Mouse (Mus musculus): ENCODE measurements around the gene Use1. TPM values are rescaled to one million over a fixed set of nuclear protein-coding genes. Genes with fewer than 3 reads are reported as not detected.
A peak's percentile ranks its signal among the peaks of the same experiment; 100 is the strongest.
"Not testable (repeated sequence)": the region's sequence is repeated elsewhere in the genome, so short reads cannot be mapped to it uniquely, and the experiment has no call there.

The Use1 gene
- 87.1 and 95.4 TPM in 2 replicates for polyA plus RNA-seq (2014; fragmentation: Nextera tagmentation; extraction: Ambion mirVana)

- under 1% methylated on average over 56 of the region's 56 CpGs for WGBS
- Histone ChIP-seq H3K4me3 (ENCODE audit: control insufficient read depth in 1 of 2, insufficient read depth in 1 of 2, low read depth in 1 of 2, low read length in 2 of 2) (peak within 1 kb of the TSS; percentile 66 to 80), H3K9me3 (ENCODE audit: control insufficient read depth, low read length) (no peaks in the 10 kb centered on the region), H3K9ac (ENCODE audit: low read length) (peak within 1 kb of the TSS; percentile 86), H3K27ac (replicated peaks in 1 of 2; ENCODE audit: control insufficient read depth in 1 of 2, insufficient read depth in 1 of 2, low read depth in 2 of 2, low read length in 2 of 2) (peak within 1 kb of the TSS; percentile 89 to 95), H3K27me3 (ENCODE audit: control insufficient read depth, insufficient read depth, low read length) (no peaks in the 10 kb centered on the region), H3K4me1 (ENCODE audit: control insufficient read depth in 2 of 2, insufficient read depth in 2 of 2, low read length in 2 of 2) (peaks cover 4 to 24% of the 10 kb centered on the region in 2 experiments), H3K36me3 (ENCODE audit: control insufficient read depth, insufficient read depth, low read length) (peaks cover 14% of the 10 kb centered on the region), H3K4me2 (ENCODE audit: low read length) (peak within 1 kb of the TSS; percentile 70)
- peak; percentile 74; the same call in 1 of the 2 replicates for ATAC-seq (ENCODE audit: insufficient number of reproducible peaks, insufficient read depth, low FRiP score, low read depth)
Observed at GRCm38 (mm10) chr8:71366771-71367528, at the start of gene Use1. Gene Use1, plus strand, starts transcription at chr8:71366848.

- not testable (repeated sequence) for H3K4me3 ChIP-seq (ENCODE audit: control insufficient read depth in 1 of 2, insufficient read depth in 1 of 2, low read depth in 1 of 2, low read length in 2 of 2); H3K9ac ChIP-seq (ENCODE audit: low read length); H3K27ac ChIP-seq (replicated peaks in 1 of 2; ENCODE audit: control insufficient read depth in 1 of 2, insufficient read depth in 1 of 2, low read depth in 2 of 2, low read length in 2 of 2); H3K27me3 ChIP-seq (ENCODE audit: control insufficient read depth, insufficient read depth, low read length); H3K9me3 ChIP-seq (ENCODE audit: control insufficient read depth, low read length); ATAC-seq (ENCODE audit: insufficient number of reproducible peaks, insufficient read depth, low FRiP score, low read depth); H3K4me2 ChIP-seq (ENCODE audit: low read length)
- peaks cover 59% of the 10 kb centered on the region for H3K36me3 ChIP-seq (ENCODE audit: control insufficient read depth, insufficient read depth, low read length)
- WGBS, result 84% methylated on average over 5 of the region's 5 CpGs
- peaks cover 10 to 21% of the 10 kb centered on the region in 2 experiments for H3K4me1 ChIP-seq (ENCODE audit: control insufficient read depth in 2 of 2, insufficient read depth in 2 of 2, low read length in 2 of 2)
Observed at GRCm38 (mm10) chr8:71318610-71319009, 48.0 kb upstream of the Use1 start.

- not testable (repeated sequence) for H3K4me2 ChIP-seq (ENCODE audit: low read length); H3K9me3 ChIP-seq (ENCODE audit: control insufficient read depth, low read length); H3K4me3 ChIP-seq (ENCODE audit: control insufficient read depth in 1 of 2, insufficient read depth in 1 of 2, low read depth in 1 of 2, low read length in 2 of 2); H3K27ac ChIP-seq (replicated peaks in 1 of 2; ENCODE audit: control insufficient read depth in 1 of 2, insufficient read depth in 1 of 2, low read depth in 2 of 2, low read length in 2 of 2); ATAC-seq (ENCODE audit: insufficient number of reproducible peaks, insufficient read depth, low FRiP score, low read depth); H3K9ac ChIP-seq (ENCODE audit: low read length); H3K27me3 ChIP-seq (ENCODE audit: control insufficient read depth, insufficient read depth, low read length)
- Histone ChIP-seq H3K36me3 (ENCODE audit: control insufficient read depth, insufficient read depth, low read length) (peaks cover 71% of the 10 kb centered on the region), H3K4me1 (ENCODE audit: control insufficient read depth in 2 of 2, insufficient read depth in 2 of 2, low read length in 2 of 2) (peaks cover 5 to 13% of the 10 kb centered on the region in 2 experiments)
- 71% methylated on average over 2 of the region's 2 CpGs for WGBS
Observed at GRCm38 (mm10) chr8:71319760-71320159, 46.9 kb upstream of the Use1 start.

- no peak for ATAC-seq (ENCODE audit: insufficient number of reproducible peaks, insufficient read depth, low FRiP score, low read depth)
- WGBS, result 94% methylated on average over 3 of the region's 3 CpGs
- Histone ChIP-seq H3K4me2 (ENCODE audit: low read length) (no peak overlapping the region), H3K9ac (ENCODE audit: low read length) (no peak overlapping the region), H3K27ac (replicated peaks in 1 of 2; ENCODE audit: control insufficient read depth in 1 of 2, insufficient read depth in 1 of 2, low read depth in 2 of 2, low read length in 2 of 2) (no peak overlapping the region), H3K27me3 (ENCODE audit: control insufficient read depth, insufficient read depth, low read length) (no peaks in the 10 kb centered on the region), H3K36me3 (ENCODE audit: control insufficient read depth, insufficient read depth, low read length) (peaks cover 73% of the 10 kb centered on the region), H3K4me1 (ENCODE audit: control insufficient read depth in 2 of 2, insufficient read depth in 2 of 2, low read length in 2 of 2) (no peaks in the 10 kb centered on the region), H3K4me3 (ENCODE audit: control insufficient read depth in 1 of 2, insufficient read depth in 1 of 2, low read depth in 1 of 2, low read length in 2 of 2) (no peak overlapping the region), H3K9me3 (ENCODE audit: control insufficient read depth, low read length) (no peaks in the 10 kb centered on the region)
Observed at GRCm38 (mm10) chr8:71322939-71323338, 43.7 kb upstream of the Use1 start.

GRCm38 (mm10) chr8:71324848-71325247, 41.8 kb upstream of the Use1 start:
- no peaks in the 10 kb centered on the region for H3K27me3 ChIP-seq (ENCODE audit: control insufficient read depth, insufficient read depth, low read length)
- no peak overlapping the region for H3K27ac ChIP-seq (replicated peaks in 1 of 2; ENCODE audit: control insufficient read depth in 1 of 2, insufficient read depth in 1 of 2, low read depth in 2 of 2, low read length in 2 of 2)
- no peaks in the 10 kb centered on the region for H3K4me1 ChIP-seq (ENCODE audit: control insufficient read depth in 2 of 2, insufficient read depth in 2 of 2, low read length in 2 of 2)
- H3K4me2 ChIP-seq (ENCODE audit: low read length), result no peak overlapping the region
- no peaks in the 10 kb centered on the region for H3K9me3 ChIP-seq (ENCODE audit: control insufficient read depth, low read length)
- H3K9ac ChIP-seq (ENCODE audit: low read length), result no peak overlapping the region
- H3K4me3 ChIP-seq (ENCODE audit: control insufficient read depth in 1 of 2, insufficient read depth in 1 of 2, low read depth in 1 of 2, low read length in 2 of 2), result no peak overlapping the region
- peaks cover 83% of the 10 kb centered on the region for H3K36me3 ChIP-seq (ENCODE audit: control insufficient read depth, insufficient read depth, low read length)
- WGBS, result 79% methylated on average over 1 of the region's 1 CpGs
- no peak; the same call in 1 of the 2 replicates for ATAC-seq (ENCODE audit: insufficient number of reproducible peaks, insufficient read depth, low FRiP score, low read depth)

GRCm38 (mm10) chr8:71337834-71338233, 28.8 kb upstream of the Use1 start:
- not testable (repeated sequence) for H3K4me3 ChIP-seq (ENCODE audit: control insufficient read depth in 1 of 2, insufficient read depth in 1 of 2, low read depth in 1 of 2, low read length in 2 of 2); H3K4me1 ChIP-seq (ENCODE audit: control insufficient read depth in 2 of 2, insufficient read depth in 2 of 2, low read length in 2 of 2); H3K27me3 ChIP-seq (ENCODE audit: control insufficient read depth, insufficient read depth, low read length); H3K9me3 ChIP-seq (ENCODE audit: control insufficient read depth, low read length); H3K9ac ChIP-seq (ENCODE audit: low read length); H3K4me2 ChIP-seq (ENCODE audit: low read length); ATAC-seq (ENCODE audit: insufficient number of reproducible peaks, insufficient read depth, low FRiP score, low read depth); H3K27ac ChIP-seq (replicated peaks in 1 of 2; ENCODE audit: control insufficient read depth in 1 of 2, insufficient read depth in 1 of 2, low read depth in 2 of 2, low read length in 2 of 2)
- 93% methylated on average over 6 of the region's 6 CpGs for WGBS
- peaks cover 80% of the 10 kb centered on the region for H3K36me3 ChIP-seq (ENCODE audit: control insufficient read depth, insufficient read depth, low read length)

- Histone ChIP-seq H3K9me3 (ENCODE audit: control insufficient read depth, low read length) (no peaks in the 10 kb centered on the region), H3K4me3 (ENCODE audit: control insufficient read depth in 1 of 2, insufficient read depth in 1 of 2, low read depth in 1 of 2, low read length in 2 of 2) (no peak overlapping the region), H3K27ac (replicated peaks in 1 of 2; ENCODE audit: control insufficient read depth in 1 of 2, insufficient read depth in 1 of 2, low read depth in 2 of 2, low read length in 2 of 2) (no peak overlapping the region), H3K4me1 (ENCODE audit: control insufficient read depth in 2 of 2, insufficient read depth in 2 of 2, low read length in 2 of 2) (no peaks in the 10 kb centered on the region), H3K27me3 (ENCODE audit: control insufficient read depth, insufficient read depth, low read length) (no peaks in the 10 kb centered on the region), H3K36me3 (ENCODE audit: control insufficient read depth, insufficient read depth, low read length) (peaks cover 89% of the 10 kb centered on the region), H3K4me2 (ENCODE audit: low read length) (no peak overlapping the region), H3K9ac (ENCODE audit: low read length) (no peak overlapping the region)
- 76% methylated on average over 5 of the region's 5 CpGs for WGBS
- ATAC-seq (ENCODE audit: insufficient number of reproducible peaks, insufficient read depth, low FRiP score, low read depth), result no peak
Observed at GRCm38 (mm10) chr8:71340625-71341024, 26.0 kb upstream of the Use1 start.

- Histone ChIP-seq H3K9me3 (ENCODE audit: control insufficient read depth, low read length) (no peaks in the 10 kb centered on the region), H3K27me3 (ENCODE audit: control insufficient read depth, insufficient read depth, low read length) (no peaks in the 10 kb centered on the region), H3K9ac (ENCODE audit: low read length) (no peak overlapping the region), H3K4me3 (ENCODE audit: control insufficient read depth in 1 of 2, insufficient read depth in 1 of 2, low read depth in 1 of 2, low read length in 2 of 2) (no peak overlapping the region), H3K4me2 (ENCODE audit: low read length) (no peak overlapping the region), H3K4me1 (ENCODE audit: control insufficient read depth in 2 of 2, insufficient read depth in 2 of 2, low read length in 2 of 2) (no peaks in the 10 kb centered on the region), H3K36me3 (ENCODE audit: control insufficient read depth, insufficient read depth, low read length) (peaks cover 98% of the 10 kb centered on the region), H3K27ac (replicated peaks in 1 of 2; ENCODE audit: control insufficient read depth in 1 of 2, insufficient read depth in 1 of 2, low read depth in 2 of 2, low read length in 2 of 2) (no peak overlapping the region)
- 77% methylated on average over 1 of the region's 1 CpGs for WGBS
- ATAC-seq (ENCODE audit: insufficient number of reproducible peaks, insufficient read depth, low FRiP score, low read depth), result no peak
Observed at GRCm38 (mm10) chr8:71346581-71346980, 20.1 kb upstream of the Use1 start.
